Mouse (Mus musculus) heart, embryonic 14.5 days (tissue): ENCODE measurements around the gene Ets2. TPM values are rescaled to one million over a fixed set of nuclear protein-coding genes. Genes with fewer than 3 reads are reported as not detected.

Experiments
- ATAC-seq: fragments of 200-750 bp; cut with Nextera tagmentation; 2 replicates; pipeline ENCODE4 v1.8.0; 2017; ENCODE audit warnings: low read depth, moderate TSS enrichment; ENCODE audit not compliant: insufficient number of reproducible peaks, insufficient read depth, low FRiP score
- H3K27ac ChIP-seq, 2 experiments: fragments of 200-500 bp in 1 of 2; fragments of 300-500 bp in 1 of 2; sonication (generic) in 1 of 2; replicated peaks in 1 of 2; 2 replicates each; pipeline ENCODE4 v1.5.1; 2012 to 2014; ENCODE audit warnings: low read depth in 2 of 2, low read length in 2 of 2, control low read depth in 1 of 2, mild to moderate bottlenecking in 1 of 2, mixed read lengths in 1 of 2; ENCODE audit not compliant: control insufficient read depth in 1 of 2, insufficient read depth in 1 of 2
- H3K27me3 ChIP-seq: fragments of 300-500 bp; sonication (generic); 2 replicates; pipeline ENCODE4 v1.6.1; 2014; ENCODE audit warnings: mild to moderate bottlenecking, low read length, control low read depth; ENCODE audit not compliant: control insufficient read depth, insufficient read depth
- H3K36me3 ChIP-seq: fragments of 300-500 bp; sonication (generic); 2 replicates; pipeline ENCODE4 v1.6.1; 2014; ENCODE audit warnings: mild to moderate bottlenecking, control low read depth, low read length, mixed read lengths; ENCODE audit not compliant: control insufficient read depth, insufficient read depth
- H3K4me1 ChIP-seq, 2 experiments: fragments of 200-500 bp in 1 of 2; fragments of 300-500 bp in 1 of 2; sonication (generic) in 1 of 2; 2 replicates each; pipeline ENCODE4 v1.6.1; 2012 to 2014; ENCODE audit warnings: low read length in 2 of 2, control low read depth in 1 of 2, mixed read lengths in 1 of 2; ENCODE audit not compliant: control insufficient read depth in 2 of 2, insufficient read depth in 2 of 2
- H3K4me2 ChIP-seq: fragments of 300-500 bp; sonication (generic); 2 replicates; pipeline ENCODE4 v1.6.1; 2014; ENCODE audit warnings: mild to moderate bottlenecking, low read length
- H3K4me3 ChIP-seq, 2 experiments: fragments of 200-500 bp in 1 of 2; fragments of 300-500 bp in 1 of 2; sonication (generic) in 1 of 2; 2 replicates each; pipeline ENCODE4 v1.5.1; 2012 to 2014; ENCODE audit warnings: low read length in 2 of 2, mild to moderate bottlenecking in 2 of 2, control low read depth in 1 of 2, low read depth in 1 of 2, moderate library complexity in 1 of 2; ENCODE audit not compliant: control insufficient read depth in 1 of 2, insufficient read depth in 1 of 2
- H3K9ac ChIP-seq: fragments of 300-500 bp; sonication (generic); 2 replicates; pipeline ENCODE4 v1.6.1; 2014; ENCODE audit warnings: mild to moderate bottlenecking, low read length
- H3K9me3 ChIP-seq: fragments of 300-500 bp; sonication (generic); 2 replicates; pipeline ENCODE4 v1.6.1; 2016; ENCODE audit warnings: low read length, control low read depth; ENCODE audit not compliant: control insufficient read depth
- WGBS: fragments of 180-500 bp; shearing (Covaris S2); extraction: QIAGEN DNeasy Blood & Tissue Kit; methylation state at CpG from one replicate; pipeline ENCODE4 v1.1.7; 2014; 5-methylcytosine and 5-hydroxymethylcytosine counted together
- polyA plus RNA-seq: library from polyadenylated mRNA; unstranded; fragments of >200 nt; fragmentation: Nextera tagmentation; extraction: Ambion mirVana; gene quantifications from 2 replicates; pipeline ENCODE4 v1.2.1, GENCODE M21; 2014

The Ets2 gene
- polyA plus RNA-seq, 1 experiment from 2014 or later = 46.1 TPM

DNA sequence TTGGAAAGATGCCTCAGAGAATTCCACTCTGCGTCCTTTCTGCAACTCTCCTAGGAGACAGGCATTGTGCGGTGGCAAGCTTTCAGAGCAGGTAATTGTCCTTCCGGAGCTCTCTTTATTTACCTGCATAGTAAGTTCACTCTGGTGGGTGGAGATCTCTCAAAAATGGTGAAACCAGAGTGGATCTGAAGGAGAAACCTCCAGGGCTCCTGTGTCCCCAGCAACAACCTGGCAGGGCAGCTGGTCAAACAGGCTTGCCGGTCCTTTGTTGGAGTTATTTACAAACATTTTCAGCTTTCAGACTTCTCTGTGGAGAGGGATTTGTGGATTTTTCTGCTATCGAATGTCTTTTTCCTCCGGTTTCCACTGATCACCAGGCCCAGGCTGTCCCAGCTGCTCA, 34.6 kb downstream of the Ets2 start:
- Histone ChIP-seq H3K9ac (no peak overlapping the region), H3K36me3 (no peaks in the 10 kb centered on the region), H3K4me1 (no peaks in the 10 kb centered on the region), H3K4me3 (no peak overlapping the region), H3K9me3 (no peaks in the 10 kb centered on the region), H3K27me3 (no peaks in the 10 kb centered on the region), H3K27ac (no peak overlapping the region), H3K4me2 (no peak overlapping the region)
- WGBS = 90% methylated on average over 6 of the region's 6 CpGs
- no peak for ATAC-seq

DNA sequence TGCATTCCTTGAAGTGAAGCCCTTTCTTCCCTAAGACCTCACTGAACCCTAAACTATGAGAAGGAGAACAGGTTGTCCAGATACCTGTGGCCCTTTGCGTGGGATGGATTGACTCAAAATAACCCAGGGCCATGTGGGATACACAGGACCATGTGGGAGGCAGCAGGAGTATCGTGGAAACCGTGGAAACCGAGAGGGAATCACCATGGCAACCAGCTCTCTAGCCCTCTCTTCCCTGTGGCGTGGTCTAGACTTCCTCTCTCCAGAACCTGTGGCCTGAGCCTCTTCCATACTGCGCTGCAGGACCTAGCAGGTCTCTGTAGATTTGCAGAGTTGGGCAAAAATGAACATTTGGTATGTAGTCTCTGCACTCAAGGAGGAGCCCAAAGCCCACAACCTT, 37.6 kb downstream of the Ets2 start:
- H3K27me3 ChIP-seq = no peaks in the 10 kb centered on the region
- no peak overlapping the region for H3K4me3 ChIP-seq
- H3K4me1 ChIP-seq = peaks cover 6 to 8% of the 10 kb centered on the region in 2 experiments
- H3K4me2 ChIP-seq = no peak overlapping the region
- H3K36me3 ChIP-seq = no peaks in the 10 kb centered on the region
- H3K9me3 ChIP-seq = no peaks in the 10 kb centered on the region
- ATAC-seq = no peak
- no peak overlapping the region for H3K9ac ChIP-seq
- H3K27ac ChIP-seq = no peak overlapping the region
- WGBS = 79% methylated on average over 6 of the region's 6 CpGs

DNA sequence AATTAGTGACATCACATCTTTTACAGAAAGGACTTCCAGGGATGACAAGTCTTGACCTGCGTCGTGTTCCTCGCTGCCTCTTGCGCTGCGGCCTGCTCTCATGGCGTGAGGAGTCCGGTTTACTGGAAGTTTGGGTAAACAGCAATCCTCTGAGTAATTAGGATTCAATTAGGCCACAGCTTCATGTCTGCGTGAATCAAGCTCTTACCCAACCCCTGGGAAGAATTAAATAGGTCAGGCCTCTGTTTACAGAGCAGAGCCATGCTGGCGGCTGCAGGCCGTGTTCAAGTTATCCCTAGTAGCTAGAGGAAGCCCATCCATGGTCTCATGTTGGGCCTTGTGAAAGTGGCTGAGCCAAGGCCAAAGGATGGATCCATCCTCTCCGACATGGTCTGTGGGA, 39.5 kb downstream of the Ets2 start:
- no peak for ATAC-seq
- H3K27ac ChIP-seq = no peak overlapping the region

DNA sequence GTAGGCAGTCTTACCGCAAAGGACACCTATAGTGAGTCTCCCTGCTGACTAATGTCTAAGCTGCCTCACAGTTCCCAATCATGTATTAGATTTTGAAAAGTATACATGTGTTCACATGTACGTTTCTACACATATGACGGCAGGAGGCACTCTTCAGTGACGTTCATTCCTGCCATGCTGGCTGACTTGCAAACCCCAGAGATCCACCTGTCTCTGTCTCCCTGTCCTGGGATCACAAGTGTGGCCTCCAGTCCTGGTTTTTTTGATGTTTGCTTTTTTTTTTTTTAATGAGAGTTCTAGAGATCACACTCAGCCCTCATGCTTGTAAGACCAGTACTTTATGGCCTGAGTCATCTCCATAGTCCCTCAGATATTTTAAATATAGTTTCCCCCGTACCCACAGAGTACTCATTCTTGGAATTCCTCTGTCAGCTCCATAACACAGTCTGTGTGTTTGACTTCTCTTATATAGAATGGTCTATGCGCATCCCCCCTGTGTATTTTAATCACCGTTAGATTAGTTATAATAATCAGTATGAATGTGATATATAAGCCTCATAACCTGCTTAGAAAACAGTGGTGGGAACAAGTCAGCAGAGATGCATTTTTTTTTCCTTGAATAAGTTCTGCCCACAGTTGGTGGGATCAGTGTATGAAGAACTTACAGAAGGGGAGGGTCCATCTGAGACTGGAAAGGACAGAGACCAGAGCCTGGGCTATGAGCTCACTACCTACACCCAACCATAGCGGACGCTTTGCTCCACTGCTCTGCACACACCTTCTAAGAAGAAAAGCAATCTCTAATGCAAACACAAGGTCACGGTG, 40.3 kb downstream of the Ets2 start:
- ATAC-seq = no peak
- H3K4me3 ChIP-seq = no peak overlapping the region
- no peak overlapping the region for H3K4me2 ChIP-seq
- no peaks in the 10 kb centered on the region for H3K27me3 ChIP-seq
- H3K9ac ChIP-seq = no peak overlapping the region
- no peaks in the 10 kb centered on the region for H3K36me3 ChIP-seq
- 61% methylated on average over 10 of the region's 10 CpGs for WGBS
- H3K4me1 ChIP-seq = peaks cover 6 to 8% of the 10 kb centered on the region in 2 experiments
- no peaks in the 10 kb centered on the region for H3K9me3 ChIP-seq
- H3K27ac ChIP-seq = no peak overlapping the region; a peak in 1 of 4 replicates

More for the DNA sequence above, 39.5 kb downstream of the Ets2 start:
- Histone ChIP-seq H3K9ac (no peak overlapping the region), H3K27me3 (no peaks in the 10 kb centered on the region), H3K4me3 (no peak overlapping the region), H3K4me2 (no peak overlapping the region), H3K36me3 (no peaks in the 10 kb centered on the region), H3K4me1 (peaks cover 6 to 8% of the 10 kb centered on the region in 2 experiments), H3K9me3 (no peaks in the 10 kb centered on the region)
- WGBS = 90% methylated on average over 11 of the region's 11 CpGs

DNA sequence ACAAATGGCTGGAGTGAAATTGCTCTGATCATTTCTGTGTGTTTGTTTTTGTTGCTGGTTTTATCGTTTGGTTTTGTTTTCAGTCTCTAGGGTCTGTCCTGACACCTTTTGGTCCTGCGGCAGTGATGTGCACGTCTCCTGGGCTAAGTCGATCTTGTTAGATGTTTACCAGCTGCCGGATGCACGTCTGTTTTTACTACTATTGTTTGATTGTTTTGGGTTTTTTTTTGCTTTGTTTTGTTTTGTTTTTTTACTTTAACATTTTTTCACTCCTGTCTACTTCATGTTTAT, 40.8 kb downstream of the Ets2 start:
- 30% methylated on average over 6 of the region's 6 CpGs for WGBS
- H3K27ac ChIP-seq = no peak overlapping the region; a peak in 1 of 4 replicates
- ATAC-seq = no peak

DNA sequence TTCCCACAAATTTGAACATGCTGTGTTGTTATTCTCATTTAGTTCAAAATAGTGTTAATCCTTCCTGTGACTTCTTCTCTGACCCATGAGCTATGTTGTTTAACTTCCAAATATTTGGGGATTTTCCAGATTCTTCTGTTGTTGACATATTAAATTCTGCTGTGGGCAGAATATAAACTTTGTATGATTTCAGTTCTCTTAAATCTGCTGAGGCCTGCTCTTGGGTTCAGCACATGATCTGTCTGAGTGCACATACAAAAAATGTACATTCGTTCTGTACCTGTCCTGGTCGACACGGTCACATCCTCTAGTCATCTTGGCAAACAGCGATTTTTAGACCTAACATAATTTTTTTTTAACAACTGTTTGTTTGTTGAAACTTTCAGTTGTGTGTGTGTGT, 41.2 kb downstream of the Ets2 start:
- H3K27ac ChIP-seq = no peak overlapping the region
- 80% methylated on average over 4 of the region's 4 CpGs for WGBS
- no peak overlapping the region for H3K4me3 ChIP-seq
- no peak overlapping the region for H3K9ac ChIP-seq
- H3K36me3 ChIP-seq = no peaks in the 10 kb centered on the region
- H3K4me1 ChIP-seq = peaks cover 6 to 8% of the 10 kb centered on the region in 2 experiments
- H3K9me3 ChIP-seq = no peaks in the 10 kb centered on the region
- H3K27me3 ChIP-seq = no peaks in the 10 kb centered on the region
- no peak overlapping the region for H3K4me2 ChIP-seq
- no peak for ATAC-seq

More for the DNA sequence above, 40.8 kb downstream of the Ets2 start:
- H3K27me3 ChIP-seq = no peaks in the 10 kb centered on the region
- no peak overlapping the region for H3K4me2 ChIP-seq
- H3K4me1 ChIP-seq = peaks cover 6 to 8% of the 10 kb centered on the region in 2 experiments
- H3K36me3 ChIP-seq = no peaks in the 10 kb centered on the region
- H3K9ac ChIP-seq = no peak overlapping the region
- no peak overlapping the region for H3K4me3 ChIP-seq
- no peaks in the 10 kb centered on the region for H3K9me3 ChIP-seq

DNA sequence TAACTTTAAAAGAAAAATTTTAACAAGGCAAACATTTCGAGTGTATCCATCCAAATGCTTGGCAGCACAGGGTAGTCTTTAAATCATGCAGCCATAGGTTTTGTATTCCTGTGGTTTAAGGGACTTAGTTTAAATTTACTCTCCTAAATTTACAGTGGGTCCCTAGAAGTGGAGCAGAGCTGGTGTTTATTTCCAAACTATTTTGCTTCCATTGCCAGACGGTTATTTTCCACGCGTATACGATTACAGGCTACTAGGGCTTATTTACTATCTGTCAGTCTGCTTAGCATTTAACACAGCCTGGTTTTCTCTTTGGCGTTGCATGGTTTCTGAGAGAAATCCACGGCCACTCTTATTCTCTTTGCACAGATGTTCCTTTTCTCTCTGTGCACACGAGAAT, 42.9 kb downstream of the Ets2 start:
- no peaks in the 10 kb centered on the region for H3K36me3 ChIP-seq
- no peak for ATAC-seq
- H3K27ac ChIP-seq = no peak overlapping the region
- no peaks in the 10 kb centered on the region for H3K9me3 ChIP-seq
- H3K27me3 ChIP-seq = no peaks in the 10 kb centered on the region
- peaks cover 6 to 8% of the 10 kb centered on the region in 2 experiments for H3K4me1 ChIP-seq
- H3K4me2 ChIP-seq = no peak overlapping the region
- no peak overlapping the region for H3K9ac ChIP-seq
- WGBS = 81% methylated on average over 8 of the region's 8 CpGs
- no peak overlapping the region for H3K4me3 ChIP-seq

DNA sequence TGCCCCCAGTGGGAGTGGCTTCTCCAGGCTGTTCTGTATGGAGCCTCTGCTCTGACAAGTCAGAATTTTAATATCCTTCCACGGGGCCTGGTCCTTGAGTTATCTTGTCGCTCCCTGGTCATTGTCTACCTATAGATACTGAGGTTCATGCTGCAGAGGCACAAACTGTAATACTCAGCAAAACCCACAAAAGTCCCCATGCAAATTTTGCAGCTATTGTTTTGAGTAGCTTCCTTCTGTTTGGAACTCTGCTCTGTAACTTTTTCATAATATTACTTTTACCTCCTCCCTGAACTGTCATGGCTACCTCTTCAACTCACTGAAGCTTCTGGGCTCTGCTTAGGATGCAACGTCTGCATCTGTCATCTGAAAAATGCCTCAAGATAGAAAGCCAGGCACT, 43.8 kb downstream of the Ets2 start:
- 63% methylated on average over 3 of the region's 3 CpGs for WGBS
- no peak for ATAC-seq
- Histone ChIP-seq H3K27me3 (no peaks in the 10 kb centered on the region), H3K36me3 (no peaks in the 10 kb centered on the region), H3K9ac (no peak overlapping the region), H3K27ac (no peak overlapping the region), H3K4me1 (peaks cover 8% of the 10 kb centered on the region in 2 experiments), H3K4me2 (no peak overlapping the region), H3K4me3 (no peak overlapping the region), H3K9me3 (no peaks in the 10 kb centered on the region)
